In the genomic region with DNA sequence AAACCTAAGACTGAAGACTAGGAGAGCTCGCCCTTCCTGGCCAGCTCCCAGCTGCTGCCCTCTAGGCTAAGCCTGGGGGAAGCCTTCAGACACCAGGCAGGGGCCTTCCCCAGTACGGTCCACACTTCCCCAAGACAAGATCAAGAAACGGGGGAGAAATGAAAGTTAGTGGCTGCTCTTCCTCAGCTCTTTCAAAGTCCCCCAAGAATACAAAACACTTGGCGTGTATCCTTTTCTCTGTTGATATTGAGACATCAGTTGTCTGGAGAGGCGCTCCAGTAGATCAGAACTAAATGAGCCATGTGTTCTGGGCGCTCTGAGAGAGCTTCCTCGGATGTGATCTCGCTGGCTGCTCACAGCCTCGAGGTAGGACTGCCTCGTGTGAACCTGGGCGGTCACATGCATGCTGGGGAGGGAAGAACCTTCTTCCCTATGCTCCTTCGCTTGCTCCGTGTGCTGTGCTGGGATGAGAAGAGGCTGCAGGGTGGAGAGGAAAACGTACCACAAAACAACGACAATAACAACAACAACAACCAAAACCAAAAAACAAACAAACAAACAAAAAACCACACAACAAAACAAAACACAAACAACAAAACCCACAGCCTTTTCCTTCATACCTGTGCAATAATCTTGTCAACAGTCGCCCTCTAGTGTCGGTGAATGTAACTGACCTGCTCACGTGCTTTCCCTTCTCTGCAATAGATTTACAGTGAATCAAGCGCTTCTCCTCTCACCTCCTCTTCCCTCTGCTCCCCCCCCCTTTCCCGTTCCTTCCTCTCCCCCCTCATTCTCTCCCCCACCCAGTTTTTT, we compare ENCODE assay signal across 8 mouse cellular contexts. TPM values are rescaled to one million over a fixed set of nuclear protein-coding genes. Genes with fewer than 3 reads are reported as not detected.
A peak's percentile ranks its signal among the peaks of the same experiment; 100 is the strongest.
DNase-seq lines count a peak whose midpoint lies in the region; ATAC-seq and TF ChIP-seq lines count a peak whose summit lies in the region.

No protein-coding gene starts in this region.

- ATAC-seq in liver, postnatal 0 days = peak; percentile 53
- peak; percentile 59; the same call in 1 of the 2 replicates for ATAC-seq in neural tube, embryonic 13.5 days (ENCODE audit: low read depth)

- H3K27ac ChIP-seq in CH12.LX (ENCODE audit: insufficient read depth, low read depth) = peak overlapping the region; percentile 82
- H3K27ac ChIP-seq in embryonic fibroblast, embryonic 13.5 days (ENCODE audit: insufficient read depth, low read length) = peak overlapping the region; percentile 12; the same call in 1 of the 2 replicates
- peak overlapping the region; percentile 58; the same call in 1 of the 2 replicates for H3K27ac ChIP-seq in liver, postnatal 0 days (ENCODE audit: low read depth)
- no peak overlapping the region for H3K27ac ChIP-seq in neural tube, embryonic 13.5 days (replicated peaks)

- H3K27me3 ChIP-seq in CH12.LX (replicated peaks) = no peaks in the 10 kb centered on the region
- no peaks in the 10 kb centered on the region for H3K27me3 ChIP-seq in liver, postnatal 0 days (ENCODE audit: insufficient read depth, low read length)
- H3K27me3 ChIP-seq in neural tube, embryonic 13.5 days = no peaks in the 10 kb centered on the region

- intact Hi-C loops in heart, postnatal 10 days (cut with DNase I) = loop anchor here (1.0 to 5.0 kb wide), 8 partner anchors 61 to 793 kb away; partner anchors contain the start of genes Lekr1 and Tiparp

- peaks cover 9 to 38% of the 10 kb centered on the region in 2 experiments for H3K4me1 ChIP-seq in CH12.LX (ENCODE audit: control insufficient read depth in 1 of 2, insufficient read depth in 2 of 2)
- peaks cover 9% of the 10 kb centered on the region; the same call in 1 of the 2 replicates for H3K4me1 ChIP-seq in embryonic fibroblast, embryonic 13.5 days (ENCODE audit: control insufficient read depth, insufficient read depth, low read length)
- peaks cover 16% of the 10 kb centered on the region for H3K4me1 ChIP-seq in liver, postnatal 0 days (ENCODE audit: insufficient read depth)
- peaks cover 18% of the 10 kb centered on the region for H3K4me1 ChIP-seq in neural tube, embryonic 13.5 days (replicated peaks)

- peak overlapping the region; percentile 83; the same call in 1 of the 2 replicates for H3K4me2 ChIP-seq in CH12.LX (ENCODE audit: insufficient read depth, low read depth, poor library complexity, severe bottlenecking)
- H3K4me2 ChIP-seq in liver, postnatal 0 days (ENCODE audit: low read depth, low read length) = peak overlapping the region; percentile 63
- peak overlapping the region; percentile 50 for H3K4me2 ChIP-seq in neural tube, embryonic 13.5 days

- dilution Hi-C loops in CH12.LX (cut with MboI; ENCODE audit: extremely low pct_ligation_motif_present, extremely low pct_unique_long_range_greater_than_20kb, low sequenced_read_pairs) = no loop called here

- peak overlapping the region; percentile 41 to 52 (median 46) for H3K4me3 ChIP-seq in CH12.LX (replicated peaks in 1 of 3; ENCODE audit: low read depth in 2 of 3, low read length in 2 of 3, poor library complexity in 1 of 3)
- no peak overlapping the region for H3K4me3 ChIP-seq in embryonic fibroblast, embryonic 13.5 days (ENCODE audit: insufficient read depth, low read length)
- peak overlapping the region; percentile 28 for H3K4me3 ChIP-seq in liver, postnatal 0 days (ENCODE audit: low read depth, low read length)
- 0 out of 2 replicates have a peak overlapping the region, but pooled peaks have one; percentile 9 for H3K4me3 ChIP-seq in neural tube, embryonic 13.5 days

- 22% methylated on average over 20 of the region's 20 CpGs for WGBS in liver, postnatal 0 days (ENCODE audit: insufficient replicate concordance)
- WGBS in neural tube, embryonic 13.5 days = 26% methylated on average over 20 of the region's 20 CpGs

- peak; percentile 86 for TF ChIP-seq RAD21 in CH12.LX (IDR thresholded peaks at IDR 0.05; ENCODE audit: low read depth, low read length)

- TF ChIP-seq POLR2A in CH12.LX (IDR thresholded peaks at IDR 0.05; ENCODE audit: low read depth, low read length) = no peak
- TF ChIP-seq POLR2A in embryonic fibroblast, embryonic 13.5 days (IDR thresholded peaks at IDR 0.05; ENCODE audit: low read depth, low read length) = no peak

- peaks cover 0 to 15% of the 10 kb centered on the region in 2 experiments for H3K36me3 ChIP-seq in CH12.LX (replicated peaks in 1 of 2; ENCODE audit: control insufficient read depth in 1 of 2, insufficient read depth in 1 of 2, low read length in 1 of 2)
- no peaks in the 10 kb centered on the region for H3K36me3 ChIP-seq in liver, postnatal 0 days (replicated peaks; ENCODE audit: insufficient read depth, low read length)
- H3K36me3 ChIP-seq in neural tube, embryonic 13.5 days = no peaks in the 10 kb centered on the region

- H3K9me3 ChIP-seq in CH12.LX (replicated peaks; ENCODE audit: low read length) = no peaks in the 10 kb centered on the region
- H3K9me3 ChIP-seq in liver, postnatal 0 days (ENCODE audit: low read length) = no peaks in the 10 kb centered on the region
- H3K9me3 ChIP-seq in neural tube, embryonic 13.5 days = no peaks in the 10 kb centered on the region

- DNase-seq in CH12.LX (ENCODE audit: extremely low read depth) = peak; percentile 88
- DNase-seq in brain, adult 2 months (ENCODE audit: low read depth, low spot score) = peak; percentile 89
- peak; percentile 83 to 89 for DNase-seq in heart, postnatal 10 days
- DNase-seq in kidney, postnatal 4 days = peak; percentile 78 to 82
- DNase-seq in liver, postnatal 0 days = peak; percentile 69
- DNase-seq in thymus, postnatal 0 days (ENCODE audit: low spot score) = peak; percentile 83

- in situ Hi-C loops in CH12.LX (cut with MboI; ENCODE audit: low pct_ligation_motif_present, low pct_unique_long_range_greater_than_20kb, low sequenced_read_pairs) = loop anchor here (10.0 to 25.0 kb wide), 4 partner anchors 235 to 943 kb away; no protein-coding TSS in a partner anchor

- no peaks in the 10 kb centered on the region for H3K79me2 ChIP-seq in CH12.LX (replicated peaks; ENCODE audit: control insufficient read depth, extremely low read depth, insufficient read depth, poor library complexity, severe bottlenecking)

- H3K9ac ChIP-seq in CH12.LX (ENCODE audit: insufficient read depth, low read depth) = peak overlapping the region; percentile 2
- 0 out of 2 replicates have a peak overlapping the region, but pooled peaks have one; percentile 47 for H3K9ac ChIP-seq in liver, postnatal 0 days (replicated peaks)
- H3K9ac ChIP-seq in neural tube, embryonic 13.5 days = peak overlapping the region; percentile 22; the same call in 1 of the 2 replicates

- peak; percentile 48 to 79 for TF ChIP-seq CTCF in CH12.LX (conservative IDR thresholded peaks at IDR 0.05 in 1 of 2, IDR thresholded peaks at IDR 0.05 in 1 of 2; ENCODE audit: low read depth in 2 of 2, low read length in 2 of 2)
- peak; percentile 10; the same call in 1 of the 2 replicates for TF ChIP-seq CTCF in embryonic fibroblast, embryonic 13.5 days (IDR thresholded peaks at IDR 0.05; ENCODE audit: borderline replicate concordance, insufficient read depth, low read length)
- TF ChIP-seq CTCF in liver, postnatal 0 days (IDR thresholded peaks at IDR 0.05; ENCODE audit: low read depth) = peak; percentile 81

- no peak; the same call in none of the 2 replicates for TF ChIP-seq EP300 in CH12.LX (IDR thresholded peaks at IDR 0.05; ENCODE audit: low read length)
- TF ChIP-seq EP300 in liver, postnatal 0 days (IDR thresholded peaks at IDR 0.05; ENCODE audit: low read depth) = no peak

TF ChIP-seq in CH12.LX, 34 proteins besides CTCF, POLR2A, EP300 and RAD21 (continues in another document):
- TF ChIP-seq CHD1 (IDR thresholded peaks at IDR 0.05; ENCODE audit: low read depth, low read length) (no peak), USF1 (IDR thresholded peaks at IDR 0.05; ENCODE audit: low read depth, low read length) (peak; percentile 31), BHLHE40 (IDR thresholded peaks at IDR 0.05; ENCODE audit: low read depth, low read length) (peak; percentile 98), ZC3H11A (IDR thresholded peaks at IDR 0.05; ENCODE audit: low read depth, low read length) (no peak), MAX (IDR thresholded peaks at IDR 0.05; ENCODE audit: low read length) (peak; percentile 92), GABPA (IDR thresholded peaks at IDR 0.05; ENCODE audit: insufficient replicate concordance, low read depth, low read length) (no peak), HCFC1 (IDR thresholded peaks at IDR 0.05; ENCODE audit: low read depth, low read length) (peak; percentile 10), ZKSCAN1 (IDR thresholded peaks at IDR 0.05; ENCODE audit: borderline replicate concordance, low read depth, low read length) (no peak), ELF1 (IDR thresholded peaks at IDR 0.05; ENCODE audit: low read depth, low read length) (no peak; the same call in 1 of the 2 replicates), KAT2A (IDR thresholded peaks at IDR 0.05; ENCODE audit: insufficient replicate concordance, low read length) (no peak), UBTF (IDR thresholded peaks at IDR 0.05; ENCODE audit: low read depth, low read length) (peak; percentile 69; the same call in 1 of the 2 replicates), TCF12 (IDR thresholded peaks at IDR 0.05; ENCODE audit: low read depth, low read length) (no peak), SIN3A (IDR thresholded peaks at IDR 0.05; ENCODE audit: low read length) (0 out of 2 replicates have a peak, but pooled peaks have one; percentile 35), NELFE (IDR thresholded peaks at IDR 0.05; ENCODE audit: low read depth, low read length) (peak; percentile 53; the same call in 1 of the 2 replicates), IRF4 (IDR thresholded peaks at IDR 0.05; ENCODE audit: low read depth, low read length) (no peak), NRF1 (IDR thresholded peaks at IDR 0.05; ENCODE audit: low read depth, low read length) (no peak), MYC (IDR thresholded peaks at IDR 0.05; ENCODE audit: low read depth, low read length) (peak; percentile 72; the same call in 1 of the 2 replicates), E2F4 (IDR thresholded peaks at IDR 0.05; ENCODE audit: insufficient replicate concordance, low read depth, low read length) (no peak), MAZ (IDR thresholded peaks at IDR 0.05; ENCODE audit: low read depth, low read length) (no peak), SMC3 (IDR thresholded peaks at IDR 0.05; ENCODE audit: low read depth, low read length) (peak; percentile 68)

RNA-seq across cellular contexts. Expression of gene Ccnl1, which starts 28.0 kb away (rescaled TPM):
- total RNA-seq in CH12.LX (2012; rRNA removed) = 25.1 and 29.9 TPM in 2 replicates
- 66.2 and 79.4 TPM in 2 replicates for total RNA-seq in CH12.LX (2014; rRNA removed)
- 52.4 and 58.8 TPM in 2 replicates for polyA plus RNA-seq in CH12.LX (2012; ENCODE audit: insufficient read length, low read depth)
- 94.5 and 115 TPM in 2 replicates for polyA plus RNA-seq in embryonic fibroblast, embryonic 13.5 days (2011; ENCODE audit: insufficient read length, low read depth, missing spikeins)
- total RNA-seq in heart, postnatal 10 days (2021) = 10 to 100 TPM; 33.7 to 35.8 TPM
- 33.1 and 38.1 TPM in 2 replicates for polyA plus RNA-seq in liver, postnatal 0 days (2015; fragmentation: Nextera tagmentation; extraction: Ambion mirVana)
- 75.1 and 83.6 TPM in 2 replicates for polyA plus RNA-seq in neural tube, embryonic 13.5 days (2015; fragmentation: Nextera tagmentation; extraction: Ambion mirVana)
- 153 and 155 TPM in 2 replicates for polyA plus RNA-seq in thymus, postnatal 0 days (2015; fragmentation: Nextera tagmentation; extraction: Ambion mirVana)

Comparison
In these comparisons a context has a peak if more than half of its experiments do, and no peak if none do; other contexts are left out.
1. CTCF ChIP-seq: peak in every context shown above with its lines; median percentile 81 in liver, postnatal 0 days; 64 in CH12.LX; 10 in embryonic fibroblast, embryonic 13.5 days.